Mouse (Mus musculus) inflammation-experienced regulatory T-cells, adult 16 weeks (primary cell): ENCODE results near the gene Eif3k. TPM values are rescaled to one million over a fixed set of nuclear protein-coding genes. Genes with fewer than 3 reads are reported as not detected.

Source experiments
- polyA plus RNA-seq: library from polyadenylated mRNA; unstranded; fragments of 100-300 nt; shearing (Covaris generic); gene quantifications from one replicate; pipeline ENCODE4 v1.2.1, GENCODE M21; 2017

Eif3k gene
- 338 TPM for polyA plus RNA-seq

GRCm38 (mm10) chr7:28981651-28982273 is at the start of gene Eif3k, which contains the start of gene Map4k1:
Gene Eif3k, minus strand, starts transcription at chr7:28981864.
Gene Map4k1, plus strand, starts transcription at chr7:28982050.

DNA sequence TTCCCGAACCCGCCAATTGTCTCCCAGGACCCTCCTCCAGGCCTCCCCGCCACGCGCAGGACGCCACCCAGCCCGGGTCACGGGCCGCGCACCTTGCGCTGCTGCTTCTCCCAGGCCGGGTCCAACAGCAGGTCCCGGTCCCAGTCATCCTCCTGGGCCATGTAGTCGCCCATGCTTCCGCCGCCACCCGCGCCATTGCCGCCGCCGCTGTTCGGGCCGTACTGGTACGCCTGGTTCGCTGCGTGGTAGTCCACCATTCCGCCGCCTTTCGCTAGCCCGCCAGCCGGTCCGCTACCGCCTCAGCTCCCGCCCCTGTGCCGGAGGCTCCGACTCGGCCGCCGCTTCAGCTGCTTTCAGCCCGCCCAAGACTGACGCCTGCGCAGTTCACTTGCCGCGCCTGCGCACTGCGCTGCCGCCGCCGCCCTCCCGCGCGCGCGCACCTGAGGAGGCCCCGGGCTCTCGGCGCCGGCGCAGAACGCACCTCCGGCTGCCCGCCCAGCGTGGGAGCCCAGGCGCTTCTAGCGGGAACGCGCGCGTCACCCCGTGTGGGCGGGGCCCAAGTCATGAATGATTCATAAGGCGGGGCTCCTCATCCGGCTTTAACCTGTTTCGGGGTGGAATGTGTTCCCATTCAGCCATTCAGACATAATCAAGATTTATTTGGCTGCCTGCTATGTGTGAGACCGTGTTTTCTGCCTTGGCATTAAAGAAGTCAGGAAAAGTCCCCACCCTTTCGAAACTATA is 19.6 kb downstream of the Eif3k start, which contains the start of gene Actn4:
TSS of gene Actn4 (minus strand) at position 414 of the 744 bp plus-strand sequence.

Other genes starting within 250 kb of the Eif3k start
- 95.3 TPM for gene Mrps12, start 240.0 kb downstream of the Eif3k start, polyA plus RNA-seq
- gene Sars2, start 239.9 kb downstream of the Eif3k start, polyA plus RNA-seq: 17.6 TPM
- gene Ccer2, start 225.7 kb downstream of the Eif3k start, polyA plus RNA-seq: not detected
- gene Sirt2, start 215.1 kb downstream of the Eif3k start, polyA plus RNA-seq: 99.7 TPM
- 119 TPM for gene Nfkbib, start 214.4 kb downstream of the Eif3k start, polyA plus RNA-seq
- 297 TPM for gene Rinl, start 192.9 kb downstream of the Eif3k start, polyA plus RNA-seq
- 124 TPM for gene Hnrnpl, start 173.3 kb downstream of the Eif3k start, polyA plus RNA-seq
- gene Ech1, start 156.6 kb downstream of the Eif3k start, polyA plus RNA-seq: 233 TPM
- gene Lgals4, start 148.0 kb downstream of the Eif3k start, polyA plus RNA-seq: 26.2 TPM
- gene Lgals7, start 118.0 kb downstream of the Eif3k start, polyA plus RNA-seq: 0.40 TPM
- gene Capn12, start 100.4 kb downstream of the Eif3k start, polyA plus RNA-seq: not detected
- gene Actn4, start 19.5 kb downstream of the Eif3k start, polyA plus RNA-seq: 380 TPM
- 163 TPM for gene Map4k1, start 186 bp upstream of the Eif3k start, polyA plus RNA-seq
- gene Ryr1, start 143.3 kb upstream of the Eif3k start, polyA plus RNA-seq: not detected
- 1.0 TPM for gene Rasgrp4, start 153.0 kb upstream of the Eif3k start, polyA plus RNA-seq
- 18.1 TPM for gene Fam98c, start 174.4 kb upstream of the Eif3k start, polyA plus RNA-seq
- 0.15 TPM for gene Ggn, start 188.3 kb upstream of the Eif3k start, polyA plus RNA-seq
- gene Spred3, start 188.5 kb upstream of the Eif3k start, polyA plus RNA-seq: not detected
- 241 TPM for gene Psmd8, start 198.8 kb upstream of the Eif3k start, polyA plus RNA-seq
- 1.3 TPM for gene Catsperg1, start 232.2 kb upstream of the Eif3k start, polyA plus RNA-seq